In the genomic region with DNA sequence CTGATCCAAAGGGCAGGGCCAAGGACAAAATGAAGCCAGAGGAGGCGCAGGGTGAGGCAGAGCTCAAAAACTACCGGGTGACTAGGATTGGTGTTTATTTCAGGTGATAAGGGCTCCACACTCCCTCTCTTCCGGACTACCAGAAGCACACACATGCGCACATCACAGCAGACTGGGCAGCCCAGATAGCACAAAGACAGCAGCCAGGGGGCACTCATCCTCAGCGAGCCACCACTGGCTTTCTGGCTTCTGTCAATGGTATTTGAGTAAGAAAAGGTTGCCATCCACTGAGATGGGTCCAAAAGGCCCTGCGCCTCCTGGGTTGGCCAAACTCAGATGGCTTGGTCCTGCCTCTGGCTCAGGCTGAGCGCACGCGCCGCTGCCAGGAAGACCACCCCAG, we compare ENCODE assay signal across 9 mouse cellular contexts. TPM values are rescaled to one million over a fixed set of nuclear protein-coding genes. Genes with fewer than 3 reads are reported as not detected.
DNase-seq lines count a peak whose midpoint lies in the region; ATAC-seq and TF ChIP-seq lines count a peak whose summit lies in the region.
"Had no signal": no experiment of that assay in that cellular context is flagged by ENCODE, and none has a peak within 500 bp of the region (broad histone marks: within the 10 kb centered on the region; RNA-seq: fewer than 3 reads in every experiment).

No protein-coding gene starts in this region.

- no peak overlapping the region for H3K4me2 ChIP-seq in heart, postnatal 0 days (ENCODE audit: low read depth, low read length)
- H3K4me2 ChIP-seq in hindbrain, embryonic 14.5 days (replicated peaks), result 0 out of 2 replicates have a peak overlapping the region, but pooled peaks have one; percentile 4
- 0 out of 2 replicates have a peak overlapping the region, but pooled peaks have one; percentile 1 for H3K4me2 ChIP-seq in neural tube, embryonic 12.5 days (replicated peaks)

- ATAC-seq in heart, postnatal 0 days (ENCODE audit: insufficient read depth, low read depth), result no peak
- 0 out of 2 replicates have a peak, but pooled peaks have one; percentile 44 for ATAC-seq in hindbrain, embryonic 14.5 days (ENCODE audit: low FRiP score)
- no peak for ATAC-seq in neural tube, embryonic 12.5 days (ENCODE audit: low FRiP score, low read depth)
- no peak for ATAC-seq in frontal cortex, adult (ENCODE audit: low TSS enrichment)

- no peak overlapping the region for H3K27ac ChIP-seq in heart, postnatal 0 days (ENCODE audit: low read depth)
- no peak overlapping the region for H3K27ac ChIP-seq in hindbrain, embryonic 14.5 days
- H3K27ac ChIP-seq in neural tube, embryonic 12.5 days, result no peak overlapping the region

- no peak for TF ChIP-seq EP300 in heart, postnatal 0 days (IDR thresholded peaks at IDR 0.05; ENCODE audit: low read depth)

- no peaks in the 10 kb centered on the region for H3K9me3 ChIP-seq in heart, postnatal 0 days (replicated peaks; ENCODE audit: control insufficient read depth, low read length)
- H3K9me3 ChIP-seq in hindbrain, embryonic 14.5 days (ENCODE audit: control insufficient read depth, low read length), result no peaks in the 10 kb centered on the region
- H3K9me3 ChIP-seq in neural tube, embryonic 12.5 days, result no peaks in the 10 kb centered on the region

- no peaks in the 10 kb centered on the region for H3K4me1 ChIP-seq in heart, postnatal 0 days (ENCODE audit: control insufficient read depth, insufficient read depth)
- no peaks in the 10 kb centered on the region for H3K4me1 ChIP-seq in hindbrain, embryonic 14.5 days (replicated peaks; ENCODE audit: control insufficient read depth, insufficient read depth, low read length)
- H3K4me1 ChIP-seq in neural tube, embryonic 12.5 days, result no peaks in the 10 kb centered on the region

- no peaks in the 10 kb centered on the region for H3K36me3 ChIP-seq in heart, postnatal 0 days (replicated peaks; ENCODE audit: control insufficient read depth, insufficient read depth, low read length)
- no peaks in the 10 kb centered on the region for H3K36me3 ChIP-seq in hindbrain, embryonic 14.5 days (replicated peaks; ENCODE audit: control insufficient read depth, insufficient read depth)
- H3K36me3 ChIP-seq in neural tube, embryonic 12.5 days, result no peaks in the 10 kb centered on the region

- TF ChIP-seq CTCF in heart, postnatal 0 days (IDR thresholded peaks at IDR 0.05; ENCODE audit: low read depth), result peak; percentile 33

- H3K27me3 ChIP-seq in heart, postnatal 0 days (ENCODE audit: control insufficient read depth, insufficient read depth, low read length), result peaks cover 14% of the 10 kb centered on the region; the same call in 1 of the 2 replicates
- peaks cover 5% of the 10 kb centered on the region; the same call in 1 of the 2 replicates for H3K27me3 ChIP-seq in hindbrain, embryonic 14.5 days (ENCODE audit: control insufficient read depth, insufficient read depth, low read length)
- H3K27me3 ChIP-seq in neural tube, embryonic 12.5 days (replicated peaks), result peaks cover 12% of the 10 kb centered on the region

- peak; percentile 13 for DNase-seq in heart, postnatal 0 days (ENCODE audit: low spot score)
- DNase-seq in heart, postnatal 4 days, result no peak
- peak; percentile 72 for DNase-seq in MEL-GATA-1-ER (ENCODE audit: extremely low read depth, low read depth)
- no peak for DNase-seq in hindbrain, embryonic 14.5 days (ENCODE audit: low spot score)
- DNase-seq in right cerebral cortex, postnatal 36 days (ENCODE audit: low spot score in 2 of 2), result no peak
- DNase-seq in layer of hippocampus, postnatal 10 days (ENCODE audit: low spot score in 2 of 2), result no peak

- H3K9ac ChIP-seq in heart, postnatal 0 days (replicated peaks; ENCODE audit: low read depth, low read length), result no peak overlapping the region
- H3K9ac ChIP-seq in hindbrain, embryonic 14.5 days, result no peak overlapping the region
- no peak overlapping the region for H3K9ac ChIP-seq in neural tube, embryonic 12.5 days

- WGBS in heart, postnatal 0 days, result 11% methylated on average over 10 of the region's 10 CpGs
- WGBS in hindbrain, embryonic 14.5 days, result 31% methylated on average over 10 of the region's 10 CpGs
- WGBS in neural tube, embryonic 12.5 days, result 25% methylated on average over 10 of the region's 10 CpGs

- H3K4me3 ChIP-seq in heart, postnatal 0 days (ENCODE audit: low read depth, low read length), result no peak overlapping the region
- H3K4me3 ChIP-seq in hindbrain, embryonic 14.5 days (replicated peaks; ENCODE audit: low read length), result no peak overlapping the region
- H3K4me3 ChIP-seq in neural tube, embryonic 12.5 days, result no peak overlapping the region

RNA-seq across cellular contexts. Expression of gene Tmem114, which starts 15.7 kb away (rescaled TPM):
- total RNA-seq in heart, postnatal 0 days (2014; rRNA removed; ENCODE audit: low replicate concordance), result not detected in 2 replicates
- polyA plus RNA-seq in heart, postnatal 0 days (2015; fragmentation: Nextera tagmentation; extraction: Ambion mirVana), result not detected in 2 replicates
- total RNA-seq in heart, postnatal 4 days (2021), result not detected
- 0.68 and 0.86 TPM in 2 replicates for polyA plus RNA-seq in hindbrain, embryonic 14.5 days (2014; fragmentation: Nextera tagmentation; extraction: Ambion mirVana)
- not detected in 2 replicates for polyA plus RNA-seq in neural tube, embryonic 12.5 days (2016; fragmentation: Nextera tagmentation; extraction: Ambion mirVana)
- total RNA-seq in layer of hippocampus, postnatal 10 days (2021), result 10 to 100 TPM; 11.3 to 12.0 TPM
- total RNA-seq: neutrophil, adult 5-6 weeks had no signal

Comparison
In these comparisons a context has a peak if more than half of its experiments do, and no peak if none do; other contexts are left out.
1. DNase-seq: peak in heart, postnatal 0 days (single experiment) and MEL-GATA-1-ER (single experiment); none in heart, postnatal 4 days (single experiment), hindbrain, embryonic 14.5 days (single experiment), right cerebral cortex, postnatal 36 days (0 of 2) and layer of hippocampus, postnatal 10 days (0 of 2).
2. RNA of gene Tmem114, which starts 15.7 kb away (total RNA-seq): 11.3 to 12.0 TPM in layer of hippocampus, postnatal 10 days; not detected in heart, postnatal 0 days and not detected in heart, postnatal 4 days; every median in the first group is over 10 times any median in the second.